Mouse (Mus musculus): ENCODE data around the gene Stab1.

DNA sequence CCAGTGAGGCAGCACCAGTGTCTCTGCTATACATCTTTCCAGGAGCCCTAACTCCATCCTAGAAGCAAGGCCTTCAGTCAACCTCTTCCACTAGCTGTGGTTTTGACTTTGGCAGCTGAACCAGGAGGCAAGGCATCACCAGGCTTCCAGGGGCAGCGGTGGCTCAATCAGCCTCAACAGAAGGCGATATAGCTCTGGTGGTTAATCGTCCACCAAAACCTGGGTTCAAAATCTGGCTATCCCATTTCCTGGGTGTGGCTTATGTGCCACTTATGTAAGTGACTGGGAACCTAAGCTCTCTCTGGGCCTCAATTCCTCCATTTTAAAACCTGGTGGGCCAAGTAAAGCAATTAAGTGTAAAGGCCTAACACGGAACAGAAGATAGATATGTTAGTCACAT, 36.4 kb upstream of the Stab1 start:
- TF ChIP-seq CTCF (IDR thresholded peaks at IDR 0.05; ENCODE audit: extremely low read depth, insufficient read depth, low read length) (no peak), POLR2A (IDR thresholded peaks at IDR 0.05; ENCODE audit: extremely low read depth, insufficient read depth, low read length) (no peak)

All from cortical plate, adult 2 months (tissue).